15 mouse cellular contexts compared by ENCODE assay signal in genomic region chr16:93586382-93586781, GRCm38 (mm10). TPM values are rescaled to one million over a fixed set of nuclear protein-coding genes. Genes with fewer than 3 reads are reported as not detected.
DNase-seq lines count a peak whose midpoint lies in the region; ATAC-seq and TF ChIP-seq lines count a peak whose summit lies in the region.
"Had no signal": no experiment of that assay in that cellular context is flagged by ENCODE, and none has a peak within 500 bp of the region (broad histone marks: within the 10 kb centered on the region; RNA-seq: fewer than 3 reads in every experiment).

No protein-coding gene starts in this region.

- peaks cover 21% of the 10 kb centered on the region; the same call in 1 of the 2 replicates for H3K36me3 ChIP-seq in intestine, postnatal 0 days (ENCODE audit: control insufficient read depth, insufficient read depth)
- H3K36me3 ChIP-seq in intestine, embryonic 15.5 days, result peaks cover 4% of the 10 kb centered on the region; the same call in 1 of the 2 replicates
- no peaks in the 10 kb centered on the region for H3K36me3 ChIP-seq in MEL (ENCODE audit: control insufficient read depth in 1 of 2, insufficient read depth in 2 of 2, low read length in 2 of 2)
- no peaks in the 10 kb centered on the region for H3K36me3 ChIP-seq in liver, embryonic 16.5 days (ENCODE audit: control insufficient read depth, insufficient read depth)

- TF ChIP-seq POLR2A in MEL (IDR thresholded peaks at IDR 0.05; ENCODE audit: control insufficient read depth in 1 of 2, insufficient read depth in 1 of 2, low read depth in 1 of 2, low read length in 2 of 2, poor library complexity in 1 of 2), result no peak

- H3K79me2 ChIP-seq in MEL (ENCODE audit: control insufficient read depth, insufficient read depth, low read length, poor library complexity), result no peaks in the 10 kb centered on the region

- no peak overlapping the region for H3K4me2 ChIP-seq in intestine, postnatal 0 days (replicated peaks; ENCODE audit: low read depth)
- H3K4me2 ChIP-seq in intestine, embryonic 15.5 days (replicated peaks), result no peak overlapping the region
- H3K4me2 ChIP-seq in liver, embryonic 16.5 days (ENCODE audit: low read depth, low read length), result 0 out of 2 replicates have a peak overlapping the region, but pooled peaks have one; percentile 9
- H3K4me2 ChIP-seq: embryonic facial prominence, embryonic 15.5 days had no signal

- no peak for TF ChIP-seq CTCF in intestine, postnatal 0 days (IDR thresholded peaks at IDR 0.05; ENCODE audit: low read depth)
- no peak for TF ChIP-seq CTCF in MEL (IDR thresholded peaks at IDR 0.05 in 2 of 3, conservative IDR thresholded peaks at IDR 0.05 in 1 of 3; ENCODE audit: control insufficient read depth in 1 of 3, insufficient read depth in 1 of 3, low read depth in 2 of 3, low read length in 3 of 3, poor library complexity in 1 of 3, severe bottlenecking in 1 of 3)

- peak; percentile 34 for DNase-seq in MEL (ENCODE audit: low read depth, low spot score)
- DNase-seq in thymus, postnatal 0 days (ENCODE audit: low spot score), result peak; percentile 90
- DNase-seq in gastrocnemius, postnatal 10 days, result no peak
- DNase-seq in cerebellum, postnatal 14 days, result no peak
- no peak for DNase-seq in layer of hippocampus, adult 8-10 months (ENCODE audit: low spot score in 2 of 2)
- DNase-seq: adrenal gland, adult 8-10 months; cerebellum, adult 2 months; kidney, postnatal 10 days had no signal

- H3K9me3 ChIP-seq in intestine, postnatal 0 days (ENCODE audit: control insufficient read depth), result no peaks in the 10 kb centered on the region
- no peaks in the 10 kb centered on the region for H3K9me3 ChIP-seq in intestine, embryonic 15.5 days
- H3K9me3 ChIP-seq in MEL (replicated peaks; ENCODE audit: insufficient read depth, low read length), result no peaks in the 10 kb centered on the region
- no peaks in the 10 kb centered on the region for H3K9me3 ChIP-seq in liver, embryonic 16.5 days (replicated peaks; ENCODE audit: control insufficient read depth, low read length)
- H3K9me3 ChIP-seq: embryonic facial prominence, embryonic 15.5 days; megakaryocyte, embryonic 14.5 days had no signal

- no peak for TF ChIP-seq EP300 in MEL (IDR thresholded peaks at IDR 0.05; ENCODE audit: low read depth in 1 of 2, low read length in 2 of 2)

- H3K27me3 ChIP-seq in intestine, postnatal 0 days (replicated peaks; ENCODE audit: control insufficient read depth, insufficient read depth, low read length), result no peaks in the 10 kb centered on the region
- no peaks in the 10 kb centered on the region for H3K27me3 ChIP-seq in intestine, embryonic 15.5 days (replicated peaks)
- H3K27me3 ChIP-seq in MEL (ENCODE audit: control insufficient read depth in 1 of 2, insufficient read depth in 2 of 2, low read length in 2 of 2), result no peaks in the 10 kb centered on the region
- H3K27me3 ChIP-seq in liver, embryonic 16.5 days (ENCODE audit: control insufficient read depth, insufficient read depth, low read depth, low read length), result no peaks in the 10 kb centered on the region
- H3K27me3 ChIP-seq: embryonic facial prominence, embryonic 15.5 days had no signal

- 68% methylated on average over 8 of the region's 8 CpGs for WGBS in intestine, postnatal 0 days
- WGBS in intestine, embryonic 15.5 days, result 72% methylated on average over 8 of the region's 8 CpGs
- 48% methylated on average over 8 of the region's 8 CpGs for WGBS in liver, embryonic 16.5 days (ENCODE audit: insufficient replicate concordance)

- no peak overlapping the region for H3K9ac ChIP-seq in intestine, postnatal 0 days (ENCODE audit: low read depth, low read length)
- H3K9ac ChIP-seq in intestine, embryonic 15.5 days, result no peak overlapping the region
- no peak overlapping the region for H3K9ac ChIP-seq in MEL (ENCODE audit: control insufficient read depth, low read depth, low read length, poor library complexity, severe bottlenecking)
- H3K9ac ChIP-seq in liver, embryonic 16.5 days (ENCODE audit: low read depth, low read length), result no peak overlapping the region
- H3K9ac ChIP-seq: embryonic facial prominence, embryonic 15.5 days had no signal

- no peaks in the 10 kb centered on the region for H3K4me1 ChIP-seq in intestine, postnatal 0 days (replicated peaks; ENCODE audit: control insufficient read depth, insufficient read depth, low read length)
- H3K4me1 ChIP-seq in intestine, embryonic 15.5 days (replicated peaks), result no peaks in the 10 kb centered on the region
- H3K4me1 ChIP-seq in MEL (ENCODE audit: control insufficient read depth in 1 of 2, insufficient read depth in 2 of 2, low read length in 2 of 2), result no peaks in the 10 kb centered on the region
- no peaks in the 10 kb centered on the region; the same call in 1 of the 2 replicates for H3K4me1 ChIP-seq in liver, embryonic 16.5 days (ENCODE audit: control insufficient read depth, low read depth, low read length)
- H3K4me1 ChIP-seq: embryonic facial prominence, embryonic 15.5 days had no signal

- TF ChIP-seq RAD21 in MEL (IDR thresholded peaks at IDR 0.05; ENCODE audit: low read depth, low read length), result no peak

- no peak overlapping the region for H3K4me3 ChIP-seq in intestine, postnatal 0 days (ENCODE audit: low read depth, low read length)
- no peak overlapping the region for H3K4me3 ChIP-seq in intestine, embryonic 15.5 days (replicated peaks)
- no peak overlapping the region for H3K4me3 ChIP-seq in MEL (ENCODE audit: control insufficient read depth in 1 of 2, insufficient read depth in 1 of 2, low read depth in 2 of 2, low read length in 2 of 2)
- H3K4me3 ChIP-seq in liver, embryonic 16.5 days (ENCODE audit: low read depth, low read length), result no peak overlapping the region
- H3K4me3 ChIP-seq: embryonic facial prominence, embryonic 15.5 days; megakaryocyte, embryonic 14.5 days had no signal

- ATAC-seq in intestine, postnatal 0 days, result 0 out of 2 replicates have a peak, but pooled peaks have one; percentile 7
- ATAC-seq in intestine, embryonic 15.5 days, result no peak
- ATAC-seq in liver, embryonic 16.5 days (ENCODE audit: low read depth), result no peak

- H3K27ac ChIP-seq in intestine, postnatal 0 days (ENCODE audit: low read depth, low read length), result no peak overlapping the region
- H3K27ac ChIP-seq in intestine, embryonic 15.5 days, result no peak overlapping the region
- no peak overlapping the region for H3K27ac ChIP-seq in MEL (ENCODE audit: control insufficient read depth, low read depth, low read length)
- H3K27ac ChIP-seq in liver, embryonic 16.5 days (ENCODE audit: low read length), result no peak overlapping the region
- H3K27ac ChIP-seq: embryonic facial prominence, embryonic 15.5 days had no signal

TF ChIP-seq in MEL, 35 proteins besides CTCF, POLR2A, EP300 and RAD21:
- TF ChIP-seq RCOR1 (IDR thresholded peaks at IDR 0.05; ENCODE audit: low read depth, low read length) (no peak), UBTF (IDR thresholded peaks at IDR 0.05; ENCODE audit: borderline replicate concordance, insufficient read depth, low read depth, low read length) (no peak), TBP (IDR thresholded peaks at IDR 0.05; ENCODE audit: low read depth, low read length) (no peak), MAZ (IDR thresholded peaks at IDR 0.05; ENCODE audit: low read depth, low read length) (no peak), POLR2AphosphoS5 (IDR thresholded peaks at IDR 0.05; ENCODE audit: borderline replicate concordance, low read depth, low read length) (no peak), ZMIZ1 (IDR thresholded peaks at IDR 0.05; ENCODE audit: low read depth, low read length) (no peak), MYC (IDR thresholded peaks at IDR 0.05; ENCODE audit: low read depth, low read length) (no peak), TAL1 (IDR thresholded peaks at IDR 0.05; ENCODE audit: low read length) (no peak), USF2 (IDR thresholded peaks at IDR 0.05; ENCODE audit: borderline replicate concordance in 1 of 2, insufficient read depth in 1 of 2, low read depth in 1 of 2, low read length in 2 of 2) (no peak)

RNA-seq across cellular contexts. Expression of gene Setd4, which starts 17.5 kb away (rescaled TPM):
- 4.3 and 5.6 TPM in 2 replicates for polyA plus RNA-seq in intestine, postnatal 0 days (2015; fragmentation: Nextera tagmentation; extraction: Ambion mirVana)
- polyA plus RNA-seq in intestine, embryonic 15.5 days (2015; fragmentation: Nextera tagmentation; extraction: Ambion mirVana), result 8.7 and 9.9 TPM in 2 replicates
- total RNA-seq in MEL (2012; rRNA removed), result 17.7 and 19.1 TPM in 2 replicates
- polyA plus RNA-seq in MEL (2012; ENCODE audit: insufficient read depth in 1 of 2, insufficient read length in 2 of 2, low read depth in 1 of 2, low replicate concordance in 2 of 2, missing spikeins in 1 of 2), result 10 to 100 TPM in 1 of 2 experiments, not detected in 1; 14.1 TPM
- 3.9 and 4.3 TPM in 2 replicates for polyA plus RNA-seq in liver, embryonic 16.5 days (2015; fragmentation: Nextera tagmentation; extraction: Ambion mirVana)
- 61.3 and 71.7 TPM in 2 replicates for polyA plus RNA-seq in thymus, postnatal 0 days (2015; fragmentation: Nextera tagmentation; extraction: Ambion mirVana)
- 1 to 10 TPM; 1.7 to 3.2 TPM for total RNA-seq in gastrocnemius, postnatal 10 days (2021)
- total RNA-seq in layer of hippocampus, adult 8-10 months (2022), result 10 to 100 TPM in 3 of 4 experiments, 1 to 10 TPM in 1; 8.6 to 12.9 (median 11.4) TPM

RNA-seq across cellular contexts. Expression of gene Cbr1, which starts 19.3 kb away (rescaled TPM):
- 395 and 423 TPM in 2 replicates for polyA plus RNA-seq in intestine, postnatal 0 days (2015; fragmentation: Nextera tagmentation; extraction: Ambion mirVana)
- 119 and 122 TPM in 2 replicates for polyA plus RNA-seq in intestine, embryonic 15.5 days (2015; fragmentation: Nextera tagmentation; extraction: Ambion mirVana)
- 56.5 and 63.0 TPM in 2 replicates for total RNA-seq in MEL (2012; rRNA removed)
- polyA plus RNA-seq in MEL (2012; ENCODE audit: insufficient read depth in 1 of 2, insufficient read length in 2 of 2, low read depth in 1 of 2, low replicate concordance in 2 of 2, missing spikeins in 1 of 2), result 100 to 1,000 TPM in 1 of 2 experiments, not detected in 1; 140 TPM
- polyA plus RNA-seq in liver, embryonic 16.5 days (2015; fragmentation: Nextera tagmentation; extraction: Ambion mirVana), result 22.8 and 25.9 TPM in 2 replicates
- polyA plus RNA-seq in thymus, postnatal 0 days (2015; fragmentation: Nextera tagmentation; extraction: Ambion mirVana), result 82.5 and 89.5 TPM in 2 replicates
- 10 to 100 TPM; 20.4 to 22.7 TPM for total RNA-seq in gastrocnemius, postnatal 10 days (2021)
- total RNA-seq in layer of hippocampus, adult 8-10 months (2022), result 10 to 100 TPM; 65.9 to 72.9 (median 71.2) TPM

RNA-seq across cellular contexts. Expression of gene Gm5678, which starts 41.5 kb away (rescaled TPM):
- 0.16 TPM in 1 of 2 replicates, not detected in the other for polyA plus RNA-seq in intestine, postnatal 0 days (2015; fragmentation: Nextera tagmentation; extraction: Ambion mirVana)
- not detected in 2 replicates for polyA plus RNA-seq in intestine, embryonic 15.5 days (2015; fragmentation: Nextera tagmentation; extraction: Ambion mirVana)
- not detected in 2 replicates for total RNA-seq in MEL (2012; rRNA removed)
- polyA plus RNA-seq in MEL (2012; ENCODE audit: insufficient read depth in 1 of 2, insufficient read length in 2 of 2, low read depth in 1 of 2, low replicate concordance in 2 of 2, missing spikeins in 1 of 2), result 1 to 10 TPM in 1 of 2 experiments, not detected in 1; 4.6 TPM
- not detected in 2 replicates for polyA plus RNA-seq in liver, embryonic 16.5 days (2015; fragmentation: Nextera tagmentation; extraction: Ambion mirVana)
- polyA plus RNA-seq in thymus, postnatal 0 days (2015; fragmentation: Nextera tagmentation; extraction: Ambion mirVana), result 0.18 and 0.25 TPM in 2 replicates
- 1 to 10 TPM; 1.3 to 1.8 TPM for total RNA-seq in gastrocnemius, postnatal 10 days (2021)
- total RNA-seq in layer of hippocampus, adult 8-10 months (2022), result 1 to 10 TPM; 1.2 to 3.0 (median 2.5) TPM
- polyA plus RNA-seq: embryonic facial prominence, embryonic 15.5 days; limb, embryonic 11.5 days; neural tube, embryonic 14.5 days had no signal

Comparison
In these comparisons a context has a peak if more than half of its experiments do, and no peak if none do; other contexts are left out.
1. DNase-seq: peak in MEL (single experiment) and thymus, postnatal 0 days (single experiment); none in gastrocnemius, postnatal 10 days (single experiment), cerebellum, postnatal 14 days (0 of 2) and layer of hippocampus, adult 8-10 months (0 of 2).